Comparison of ENCODE assay signal across 22 mouse cellular contexts in the genomic region with DNA sequence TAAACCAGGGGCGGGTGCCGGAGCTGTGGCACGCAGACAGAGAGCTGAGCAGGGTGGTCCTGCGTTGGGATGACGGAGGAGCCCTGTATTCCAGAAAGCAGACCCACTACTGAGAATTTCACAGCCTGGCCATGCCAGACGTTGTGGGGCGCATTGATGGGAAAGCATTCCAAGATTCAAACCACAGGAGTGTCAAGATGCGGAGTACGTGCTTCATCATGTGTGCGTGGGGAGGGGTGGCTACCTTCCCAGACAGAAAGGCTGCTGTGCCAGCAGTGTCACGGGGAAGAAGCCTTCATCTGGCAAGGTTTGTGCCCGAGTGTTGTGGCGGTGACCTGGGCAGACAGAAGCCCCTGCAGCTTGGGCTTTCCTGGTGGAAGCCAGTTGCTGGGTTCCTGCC. TPM values are rescaled to one million over a fixed set of nuclear protein-coding genes. Genes with fewer than 3 reads are reported as not detected.
DNase-seq lines count a peak whose midpoint lies in the region; ATAC-seq and TF ChIP-seq lines count a peak whose summit lies in the region.
"Had no signal": no experiment of that assay in that cellular context is flagged by ENCODE, and none has a peak within 500 bp of the region (broad histone marks: within the 10 kb centered on the region; RNA-seq: fewer than 3 reads in every experiment).

No protein-coding gene starts in this region.

- no peaks in the 10 kb centered on the region for H3K9me3 ChIP-seq in hindbrain, embryonic 13.5 days
- no peaks in the 10 kb centered on the region for H3K9me3 ChIP-seq in hindbrain, postnatal 0 days (ENCODE audit: low read length)
- H3K9me3 ChIP-seq in E14TG2a.4 (ENCODE audit: low read length) = no peaks in the 10 kb centered on the region
- H3K9me3 ChIP-seq: embryonic facial prominence, embryonic 15.5 days; forebrain, embryonic 15.5 days; heart, embryonic 15.5 days; hindbrain, embryonic 15.5 days had no signal

- ATAC-seq in hindbrain, embryonic 13.5 days (ENCODE audit: low FRiP score) = no peak
- ATAC-seq in hindbrain, postnatal 0 days = no peak
- ATAC-seq: CD4-positive, CD25-positive, alpha-beta regulatory T cell, adult 4 months; forebrain, embryonic 15.5 days; inflammation-experienced regulatory T-cells, adult 6 months; intestine, postnatal 0 days had no signal

- 18% methylated on average over 13 of the region's 13 CpGs for WGBS in cerebellum, adult 2 months
- 81% methylated on average over 13 of the region's 13 CpGs for whole genome bisulfite sequencing in hindbrain, embryonic 13.5 days
- WGBS in hindbrain, postnatal 0 days = 59% methylated on average over 13 of the region's 13 CpGs

- no peak for TF ChIP-seq POLR2A in cerebellum, adult 2 months (IDR thresholded peaks at IDR 0.05; ENCODE audit: borderline replicate concordance, insufficient read depth, low read length)

- peak overlapping the region; percentile 46; the same call in 1 of the 2 replicates for H3K9ac ChIP-seq in hindbrain, embryonic 13.5 days
- H3K9ac ChIP-seq in hindbrain, postnatal 0 days (replicated peaks; ENCODE audit: low read length) = no peak overlapping the region
- H3K9ac ChIP-seq: embryonic facial prominence, embryonic 15.5 days; forebrain, embryonic 15.5 days; heart, embryonic 15.5 days; hindbrain, embryonic 15.5 days had no signal

- H3K4me3 ChIP-seq in cerebellum, adult 2 months (replicated peaks; ENCODE audit: insufficient read depth, low read depth, low read length) = peak overlapping the region; percentile 33
- H3K4me3 ChIP-seq in hindbrain, embryonic 13.5 days = no peak overlapping the region
- no peak overlapping the region for H3K4me3 ChIP-seq in hindbrain, postnatal 0 days (ENCODE audit: low read length)
- H3K4me3 ChIP-seq in E14TG2a.4 (replicated peaks; ENCODE audit: low read length) = peak overlapping the region; percentile 73
- H3K4me3 ChIP-seq: embryonic facial prominence, embryonic 15.5 days; erythroblast, embryonic 14.5 days; forebrain, embryonic 15.5 days; heart, adult 2 months; heart, embryonic 15.5 days; hindbrain, embryonic 15.5 days had no signal

- H3K27me3 ChIP-seq in cerebellum, adult 2 months (ENCODE audit: control insufficient read depth, insufficient read depth, low read length) = no peaks in the 10 kb centered on the region
- H3K27me3 ChIP-seq in hindbrain, embryonic 13.5 days = no peaks in the 10 kb centered on the region
- H3K27me3 ChIP-seq in hindbrain, postnatal 0 days (ENCODE audit: insufficient read depth, low read length) = no peaks in the 10 kb centered on the region
- H3K27me3 ChIP-seq in E14TG2a.4 (ENCODE audit: insufficient read depth, low read length) = peaks cover 31% of the 10 kb centered on the region
- H3K27me3 ChIP-seq: embryonic facial prominence, embryonic 15.5 days; forebrain, embryonic 15.5 days; heart, embryonic 15.5 days; hindbrain, embryonic 15.5 days had no signal

- H3K4me2 ChIP-seq in hindbrain, embryonic 13.5 days = no peak overlapping the region
- no peak overlapping the region for H3K4me2 ChIP-seq in hindbrain, postnatal 0 days (ENCODE audit: low read depth, low read length)
- H3K4me2 ChIP-seq: embryonic facial prominence, embryonic 15.5 days; forebrain, embryonic 15.5 days; heart, embryonic 11.5 days; heart, embryonic 15.5 days; hindbrain, embryonic 15.5 days had no signal

- DNase-seq in cerebellum, adult 2 months = no peak
- DNase-seq in cerebellum, adult 8-10 months = no peak
- DNase-seq in hindbrain, postnatal 0 days (ENCODE audit: low spot score) = no peak
- DNase-seq in brain, adult 2 months (ENCODE audit: low read depth, low spot score) = peak; percentile 39
- DNase-seq in spleen, postnatal 36 days (ENCODE audit: low spot score in 2 of 2) = no peak
- DNase-seq: adrenal gland, adult 8-10 months; B cell, adult 2 months; cerebellum, adult 18-20 months; gastrocnemius, postnatal 14 days; heart, adult 2 months; heart, postnatal 14 days had no signal

- H3K4me1 ChIP-seq in cerebellum, adult 2 months (ENCODE audit: control insufficient read depth, insufficient read depth, low read length) = no peaks in the 10 kb centered on the region
- H3K4me1 ChIP-seq in hindbrain, embryonic 13.5 days (replicated peaks) = no peaks in the 10 kb centered on the region
- no peaks in the 10 kb centered on the region for H3K4me1 ChIP-seq in hindbrain, postnatal 0 days (ENCODE audit: insufficient read depth, low read length)
- peaks cover 32% of the 10 kb centered on the region for H3K4me1 ChIP-seq in E14TG2a.4 (replicated peaks; ENCODE audit: low read depth, low read length)
- H3K4me1 ChIP-seq: forebrain, embryonic 15.5 days; hindbrain, embryonic 15.5 days had no signal

- H3K27ac ChIP-seq in cerebellum, adult 2 months (ENCODE audit: insufficient read depth, low read length) = no peak overlapping the region
- no peak overlapping the region for H3K27ac ChIP-seq in hindbrain, embryonic 13.5 days
- no peak overlapping the region for H3K27ac ChIP-seq in hindbrain, postnatal 0 days
- H3K27ac ChIP-seq: embryonic facial prominence, embryonic 15.5 days; forebrain, embryonic 15.5 days; heart, adult 2 months; heart, embryonic 15.5 days; hindbrain, embryonic 15.5 days had no signal

- TF ChIP-seq CTCF in cerebellum, adult 2 months (IDR thresholded peaks at IDR 0.05; ENCODE audit: borderline replicate concordance, insufficient read depth, low read depth, low read length) = no peak
- TF ChIP-seq CTCF in hindbrain, postnatal 0 days (IDR thresholded peaks at IDR 0.05; ENCODE audit: low read depth) = no peak
- no peak for TF ChIP-seq CTCF in E14TG2a.4 (conservative IDR thresholded peaks at IDR 0.05; ENCODE audit: low read length)

- H3K36me3 ChIP-seq in hindbrain, embryonic 13.5 days = no peaks in the 10 kb centered on the region
- H3K36me3 ChIP-seq in hindbrain, postnatal 0 days (ENCODE audit: insufficient read depth, low read length) = no peaks in the 10 kb centered on the region
- H3K36me3 ChIP-seq in E14TG2a.4 (ENCODE audit: insufficient read depth, low read length) = no peaks in the 10 kb centered on the region
- H3K36me3 ChIP-seq: embryonic facial prominence, embryonic 15.5 days; forebrain, embryonic 15.5 days; heart, embryonic 15.5 days; hindbrain, embryonic 15.5 days had no signal

RNA-seq across cellular contexts. Expression of gene Osbpl11, which starts 51.7 kb away (rescaled TPM):
- 12.5 and 12.8 TPM in 2 replicates for polyA plus RNA-seq in cerebellum, adult 2 months (2012; rRNA removed)
- 17.0 and 18.3 TPM in 2 replicates for polyA plus RNA-seq in hindbrain, embryonic 13.5 days (2015; fragmentation: Nextera tagmentation; extraction: Ambion mirVana)
- total RNA-seq in hindbrain, postnatal 0 days (2014; rRNA removed) = 23.6 and 25.0 TPM in 2 replicates
- polyA plus RNA-seq in hindbrain, postnatal 0 days (2015; fragmentation: Nextera tagmentation; extraction: Ambion mirVana) = 10.8 and 10.9 TPM in 2 replicates

Comparison
In these comparisons a context has a peak if more than half of its experiments do, and no peak if none do; other contexts are left out.
1. H3K4me3 ChIP-seq: peak in cerebellum, adult 2 months (single experiment) and E14TG2a.4 (single experiment); none in hindbrain, embryonic 13.5 days (single experiment) and hindbrain, postnatal 0 days (single experiment).